Mouse (Mus musculus): ENCODE results near the gene Hist1h2ag.

GRCm38 (mm10) chr13:21999147-21999546 is 43.6 kb downstream of the Hist1h2ag start:
- TF ChIP-seq CTCF (IDR thresholded peaks at IDR 0.05; ENCODE audit: control insufficient read depth, insufficient read depth, low read length), result no peak
- no peak for TF ChIP-seq POLR2A (IDR thresholded peaks at IDR 0.05; ENCODE audit: borderline replicate concordance, control insufficient read depth, low read depth, low read length)

Data from bone marrow, adult 2 months (tissue).